Mouse (Mus musculus) cerebellum, adult 2 months (tissue): Measurements from ENCODE around the gene S1pr5.

Source experiments
- CTCF ChIP-seq: fragments of 200-500 bp; IDR thresholded peaks from 2 replicates; pipeline ENCODE4 v1.5.1; 2011; ENCODE audit warnings: low read depth, mild to moderate bottlenecking, control low read depth, low read length, moderate library complexity, borderline replicate concordance; ENCODE audit not compliant: insufficient read depth
- POLR2A ChIP-seq: fragments of 200-500 bp; IDR thresholded peaks from 2 replicates; pipeline ENCODE4 v1.6.1; 2011; ENCODE audit warnings: low read length, control low read depth, borderline replicate concordance; ENCODE audit not compliant: insufficient read depth

DNA sequence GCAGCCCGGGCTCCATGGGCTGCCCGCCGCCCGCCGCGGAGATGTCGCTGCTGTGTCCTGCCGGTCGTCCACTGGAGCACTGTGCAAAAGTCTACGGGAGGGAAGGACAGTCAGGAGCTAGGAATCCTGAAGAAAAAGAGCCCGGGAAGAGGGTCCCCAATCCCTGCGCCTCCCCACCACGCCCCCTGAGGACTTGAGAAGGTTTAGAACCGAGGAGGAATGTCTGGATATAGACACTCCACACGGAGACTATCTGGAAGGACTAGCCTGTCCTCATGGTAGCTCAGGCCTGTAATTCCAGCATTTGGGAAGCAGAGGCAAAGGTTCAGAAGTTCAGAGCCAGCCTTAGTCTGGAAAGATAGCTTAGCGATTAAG lies 3.1 kb downstream of the S1pr5 start:
- TF ChIP-seq POLR2A (no peak), CTCF (no peak)
